In genomic region chr17:43569287-43569686, GRCm38 (mm10) we compare ENCODE assay signal across 17 mouse cellular contexts. TPM values are rescaled to one million over a fixed set of nuclear protein-coding genes. Genes with fewer than 3 reads are reported as not detected.
DNase-seq lines count a peak whose midpoint lies in the region; ATAC-seq and TF ChIP-seq lines count a peak whose summit lies in the region.
"Had no signal": no experiment of that assay in that cellular context is flagged by ENCODE, and none has a peak within 500 bp of the region (broad histone marks: within the 10 kb centered on the region; RNA-seq: fewer than 3 reads in every experiment).

No protein-coding gene starts in this region.

- peak overlapping the region; percentile 85 for H3K4me2 ChIP-seq in hindbrain, embryonic 13.5 days
- no peak overlapping the region for H3K4me2 ChIP-seq in hindbrain, embryonic 12.5 days (replicated peaks)
- 0 out of 2 replicates have a peak overlapping the region, but pooled peaks have one; percentile 1 for H3K4me2 ChIP-seq in liver, embryonic 16.5 days (ENCODE audit: low read depth, low read length)
- H3K4me2 ChIP-seq in liver, embryonic 12.5 days: no peak overlapping the region
- peak overlapping the region; percentile 82 for H3K4me2 ChIP-seq in neural tube, embryonic 15.5 days

- peak overlapping the region; percentile 48; the same call in 1 of the 2 replicates for H3K4me3 ChIP-seq in hindbrain, embryonic 13.5 days
- H3K4me3 ChIP-seq in hindbrain, embryonic 12.5 days: no peak overlapping the region
- no peak overlapping the region for H3K4me3 ChIP-seq in liver, embryonic 16.5 days (ENCODE audit: low read depth, low read length)
- no peak overlapping the region for H3K4me3 ChIP-seq in liver, embryonic 12.5 days
- H3K4me3 ChIP-seq in cortical plate, adult 2 months (ENCODE audit: insufficient read depth, low read length): peak overlapping the region; percentile 30
- H3K4me3 ChIP-seq in neural tube, embryonic 15.5 days (replicated peaks): peak overlapping the region; percentile 8; the same call in 1 of the 2 replicates

- no peak for TF ChIP-seq POLR2A in cortical plate, adult 2 months (IDR thresholded peaks at IDR 0.05; ENCODE audit: extremely low read depth, insufficient read depth, low read length)

- no peak for DNase-seq in lung, postnatal 14 days
- DNase-seq in heart, postnatal 25 days (ENCODE audit: low spot score): no peak
- DNase-seq: adrenal gland, postnatal 14 days; gastrocnemius, postnatal 10 days; lung, postnatal 10 days had no signal

- H3K9ac ChIP-seq in hindbrain, embryonic 13.5 days: no peak overlapping the region
- no peak overlapping the region for H3K9ac ChIP-seq in hindbrain, embryonic 12.5 days
- H3K9ac ChIP-seq in liver, embryonic 16.5 days (ENCODE audit: low read depth, low read length): no peak overlapping the region
- H3K9ac ChIP-seq in liver, embryonic 12.5 days: no peak overlapping the region
- H3K9ac ChIP-seq in neural tube, embryonic 15.5 days (replicated peaks): no peak overlapping the region

- no peak overlapping the region for H3K27ac ChIP-seq in hindbrain, embryonic 13.5 days
- H3K27ac ChIP-seq in hindbrain, embryonic 12.5 days: no peak overlapping the region
- no peak overlapping the region for H3K27ac ChIP-seq in liver, embryonic 16.5 days (ENCODE audit: low read length)
- no peak overlapping the region for H3K27ac ChIP-seq in liver, embryonic 12.5 days
- no peak overlapping the region; the same call in 1 of the 2 replicates for H3K27ac ChIP-seq in cortical plate, adult 2 months (ENCODE audit: insufficient read depth, low read length)
- no peak overlapping the region for H3K27ac ChIP-seq in neural tube, embryonic 15.5 days (replicated peaks)

- no peak for ATAC-seq in hindbrain, embryonic 13.5 days (ENCODE audit: low FRiP score)
- ATAC-seq in hindbrain, embryonic 12.5 days (ENCODE audit: low FRiP score): no peak
- ATAC-seq in liver, embryonic 16.5 days (ENCODE audit: low read depth): no peak
- no peak for ATAC-seq in liver, embryonic 12.5 days
- ATAC-seq in neural tube, embryonic 15.5 days (ENCODE audit: low FRiP score): no peak

- H3K27me3 ChIP-seq in hindbrain, embryonic 13.5 days: no peaks in the 10 kb centered on the region
- H3K27me3 ChIP-seq in hindbrain, embryonic 12.5 days: peaks cover 4% of the 10 kb centered on the region; the same call in 1 of the 2 replicates
- H3K27me3 ChIP-seq in liver, embryonic 16.5 days (ENCODE audit: control insufficient read depth, insufficient read depth, low read depth, low read length): no peaks in the 10 kb centered on the region
- 0 out of 2 replicates have a peak, but pooled peaks cover 13% of the 10 kb centered on the region for H3K27me3 ChIP-seq in liver, embryonic 12.5 days (replicated peaks)
- 0 out of 2 replicates have a peak, but pooled peaks cover 3% of the 10 kb centered on the region for H3K27me3 ChIP-seq in neural tube, embryonic 15.5 days (replicated peaks)
- H3K27me3 ChIP-seq: heart, embryonic 12.5 days had no signal

- 67% methylated on average over 7 of the region's 7 CpGs for WGBS in hindbrain, embryonic 13.5 days
- 58% methylated on average over 7 of the region's 7 CpGs for WGBS in hindbrain, embryonic 12.5 days
- WGBS in liver, embryonic 16.5 days (ENCODE audit: insufficient replicate concordance): 52% methylated on average over 7 of the region's 7 CpGs
- WGBS in liver, embryonic 12.5 days (ENCODE audit: insufficient replicate concordance): 49% methylated on average over 7 of the region's 7 CpGs
- WGBS in neural tube, embryonic 15.5 days: 70% methylated on average over 7 of the region's 7 CpGs

- H3K9me3 ChIP-seq in hindbrain, embryonic 13.5 days: no peaks in the 10 kb centered on the region
- H3K9me3 ChIP-seq in hindbrain, embryonic 12.5 days (replicated peaks): no peaks in the 10 kb centered on the region
- H3K9me3 ChIP-seq in liver, embryonic 16.5 days (replicated peaks; ENCODE audit: control insufficient read depth, low read length): no peaks in the 10 kb centered on the region
- H3K9me3 ChIP-seq in liver, embryonic 12.5 days (replicated peaks): no peaks in the 10 kb centered on the region
- no peaks in the 10 kb centered on the region for H3K9me3 ChIP-seq in neural tube, embryonic 15.5 days (replicated peaks)
- H3K9me3 ChIP-seq: heart, embryonic 12.5 days; midbrain, embryonic 10.5 days had no signal

- no peak for TF ChIP-seq CTCF in cortical plate, adult 2 months (IDR thresholded peaks at IDR 0.05; ENCODE audit: extremely low read depth, insufficient read depth, low read length)

- H3K4me1 ChIP-seq in hindbrain, embryonic 13.5 days (replicated peaks): peaks cover 22% of the 10 kb centered on the region
- H3K4me1 ChIP-seq in hindbrain, embryonic 12.5 days: peaks cover 11% of the 10 kb centered on the region
- no peaks in the 10 kb centered on the region for H3K4me1 ChIP-seq in liver, embryonic 16.5 days (ENCODE audit: control insufficient read depth, low read depth, low read length)
- H3K4me1 ChIP-seq in liver, embryonic 12.5 days: peaks cover 8% of the 10 kb centered on the region
- H3K4me1 ChIP-seq in cortical plate, adult 2 months (ENCODE audit: control insufficient read depth, insufficient read depth, low read length): peaks cover 2% of the 10 kb centered on the region; the same call in 1 of the 2 replicates
- H3K4me1 ChIP-seq in neural tube, embryonic 15.5 days: peaks cover 13% of the 10 kb centered on the region

- no peaks in the 10 kb centered on the region for H3K36me3 ChIP-seq in hindbrain, embryonic 13.5 days
- no peaks in the 10 kb centered on the region for H3K36me3 ChIP-seq in hindbrain, embryonic 12.5 days
- H3K36me3 ChIP-seq in liver, embryonic 16.5 days (ENCODE audit: control insufficient read depth, insufficient read depth): no peaks in the 10 kb centered on the region
- H3K36me3 ChIP-seq in liver, embryonic 12.5 days: no peaks in the 10 kb centered on the region
- no peaks in the 10 kb centered on the region for H3K36me3 ChIP-seq in neural tube, embryonic 15.5 days
- H3K36me3 ChIP-seq: G1E; heart, embryonic 12.5 days; midbrain, embryonic 10.5 days had no signal

- intact Hi-C loops in heart, postnatal 25 days (cut with DNase I): no loop called here

RNA-seq across cellular contexts. Expression of gene Pla2g7, which starts 1.4 kb away (rescaled TPM):
- polyA plus RNA-seq in hindbrain, embryonic 13.5 days (2015; fragmentation: Nextera tagmentation; extraction: Ambion mirVana): 49.4 and 61.3 TPM in 2 replicates
- 19.5 and 21.0 TPM in 2 replicates for polyA plus RNA-seq in hindbrain, embryonic 12.5 days (2016; fragmentation: Nextera tagmentation; extraction: Ambion mirVana)
- 33.6 and 35.9 TPM in 2 replicates for polyA plus RNA-seq in liver, embryonic 16.5 days (2015; fragmentation: Nextera tagmentation; extraction: Ambion mirVana)
- 3.6 TPM in 2 replicates for polyA plus RNA-seq in liver, embryonic 12.5 days (2016; fragmentation: Nextera tagmentation; extraction: Ambion mirVana)
- polyA plus RNA-seq in cortical plate, adult 2 months (2012; rRNA removed): 137 and 139 TPM in 2 replicates
- polyA plus RNA-seq in neural tube, embryonic 15.5 days (2015; fragmentation: Nextera tagmentation; extraction: Ambion mirVana): 66.6 and 72.6 TPM in 2 replicates
- total RNA-seq in heart, postnatal 25 days (2021): 1 to 10 TPM; 5.9 to 6.2 TPM
- total RNA-seq: G1E had no signal
- polyA plus RNA-seq: G1E had no signal

RNA-seq across cellular contexts. Expression of gene Ankrd66, which starts 25.8 kb away (rescaled TPM):
- 1.0 and 2.3 TPM in 2 replicates for polyA plus RNA-seq in hindbrain, embryonic 13.5 days (2015; fragmentation: Nextera tagmentation; extraction: Ambion mirVana)
- polyA plus RNA-seq in hindbrain, embryonic 12.5 days (2016; fragmentation: Nextera tagmentation; extraction: Ambion mirVana): 0.85 and 1.3 TPM in 2 replicates
- not detected in 2 replicates for polyA plus RNA-seq in liver, embryonic 16.5 days (2015; fragmentation: Nextera tagmentation; extraction: Ambion mirVana)
- not detected in 2 replicates for polyA plus RNA-seq in liver, embryonic 12.5 days (2016; fragmentation: Nextera tagmentation; extraction: Ambion mirVana)
- 0.44 and 0.75 TPM in 2 replicates for polyA plus RNA-seq in cortical plate, adult 2 months (2012; rRNA removed)
- polyA plus RNA-seq in neural tube, embryonic 15.5 days (2015; fragmentation: Nextera tagmentation; extraction: Ambion mirVana): 0.32 and 0.42 TPM in 2 replicates
- total RNA-seq in heart, postnatal 25 days (2021): not detected
- total RNA-seq: adrenal gland, postnatal 14 days; common myeloid progenitor, adult 5-6 weeks; G1E; gastrocnemius, postnatal 10 days; left cerebral cortex, postnatal 10 days; liver, adult 2 months had no signal
- polyA plus RNA-seq: G1E; heart, embryonic 12.5 days; liver, adult 2 months had no signal

Comparison
In these comparisons a context has a peak if more than half of its experiments do, and no peak if none do; other contexts are left out.
1. H3K4me2 ChIP-seq: peak in hindbrain, embryonic 13.5 days (single experiment), liver, embryonic 16.5 days (single experiment) and neural tube, embryonic 15.5 days (single experiment); none in hindbrain, embryonic 12.5 days (single experiment) and liver, embryonic 12.5 days (single experiment).
2. H3K4me3 ChIP-seq: peak in hindbrain, embryonic 13.5 days (single experiment), cortical plate, adult 2 months (single experiment) and neural tube, embryonic 15.5 days (single experiment); none in hindbrain, embryonic 12.5 days (single experiment), liver, embryonic 16.5 days (single experiment) and liver, embryonic 12.5 days (single experiment).